Mouse (Mus musculus) kidney, adult 2 months (tissue): ENCODE results near the gene Olfr122.

ENCODE experiments used
- CTCF ChIP-seq: fragments of 200-500 bp; conservative IDR thresholded peaks from 2 replicates; pipeline ENCODE4 v1.5.1; 2011; ENCODE audit warnings: low read depth, mild to moderate bottlenecking, control low read depth, low read length, moderate library complexity, mixed read lengths; ENCODE audit not compliant: insufficient read depth, insufficient read length
- POLR2A ChIP-seq: fragments of 200-500 bp; IDR thresholded peaks from one replicate; pipeline ENCODE4 v1.6.1; 2011; ENCODE audit warnings: low read depth, low read length, control low read depth

DNA sequence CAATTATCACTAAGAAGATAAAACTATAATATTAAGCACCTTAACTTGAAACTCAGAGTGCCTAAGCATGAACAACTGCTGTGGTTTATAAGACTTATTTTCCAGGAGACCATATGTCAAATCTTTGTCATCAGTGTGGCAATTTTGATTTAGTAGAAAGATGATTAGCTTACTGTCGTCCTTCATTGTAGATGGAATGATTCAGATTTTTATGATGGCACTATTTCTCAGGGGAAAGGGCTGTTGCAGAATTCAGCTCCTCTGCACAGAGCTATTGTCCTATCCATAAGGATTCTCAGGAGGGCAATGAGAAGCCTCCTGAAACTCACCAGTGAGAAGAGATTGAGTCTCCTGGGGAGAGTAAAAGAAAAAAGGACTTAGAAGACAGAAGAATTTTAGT, 46.9 kb upstream of the Olfr122 start, which contains the start of gene Olfr120:
- TF ChIP-seq CTCF (no peak), POLR2A (no peak)
